Mouse (Mus musculus) small intestine, adult 2 months (tissue): ENCODE data around the gene Hrh3. TPM values are rescaled to one million over a fixed set of nuclear protein-coding genes. Genes with fewer than 3 reads are reported as not detected.
A peak's percentile ranks its signal among the peaks of the same experiment; 100 is the strongest.

Source experiments
- H3K27ac ChIP-seq: fragments of 200-500 bp; 2 replicates; pipeline ENCODE4 v1.5.1; 2012; ENCODE audit warnings: low read depth, low read length, control low read depth, inconsistent platforms; ENCODE audit not compliant: insufficient read depth
- H3K27me3 ChIP-seq: fragments of 200-500 bp; 2 replicates; pipeline ENCODE4 v1.6.1; 2012; ENCODE audit warnings: mild to moderate bottlenecking, moderate library complexity, low read length, inconsistent platforms; ENCODE audit not compliant: control insufficient read depth, insufficient read depth
- H3K36me3 ChIP-seq: fragments of 200-500 bp; 2 replicates; pipeline ENCODE4 v1.6.1; 2012; ENCODE audit warnings: mild to moderate bottlenecking, low read length, control low read depth, inconsistent platforms; ENCODE audit not compliant: control insufficient read depth, insufficient read depth
- H3K4me1 ChIP-seq: fragments of 200-500 bp; 2 replicates; pipeline ENCODE4 v1.6.1; 2012; ENCODE audit warnings: low read length, inconsistent platforms, mixed read lengths; ENCODE audit not compliant: control insufficient read depth, insufficient read depth, insufficient read length
- H3K4me3 ChIP-seq: fragments of 200-500 bp; 2 replicates; pipeline ENCODE4 v1.5.1; 2012; ENCODE audit warnings: low read depth, mild to moderate bottlenecking, control low read depth, inconsistent platforms, low read length, moderate library complexity
- CTCF ChIP-seq: fragments of 200-500 bp; IDR thresholded peaks from 2 replicates; pipeline ENCODE4 v1.5.1; 2012; ENCODE audit warnings: low read depth, mild to moderate bottlenecking, control low read depth, inconsistent platforms, low read length, moderate library complexity, mixed read lengths; ENCODE audit not compliant: insufficient replicate concordance, insufficient read length; ENCODE audit errors: extremely low read depth
- POLR2A ChIP-seq: fragments of 200-500 bp; IDR thresholded peaks from 2 replicates; pipeline ENCODE4 v1.6.1; 2012; ENCODE audit warnings: low read depth, mild to moderate bottlenecking, control low read depth, inconsistent platforms, low read length, moderate library complexity
- WGBS: fragments of 180-500 bp; shearing (Covaris S2); methylation state at CpG from one replicate; pipeline ENCODE4 v1.1.7; 2018; 5-methylcytosine and 5-hydroxymethylcytosine counted together
- polyA plus RNA-seq: library from polyadenylated mRNA; depleted of rRNA; stranded (reverse); fragments of >200 nt; gene quantifications from 2 replicates; pipeline ENCODE4 v1.2.3, GENCODE M21; 2012

The Hrh3 gene
- polyA plus RNA-seq, 1 experiment: 0.08 TPM

GRCm38 (mm10) chr2:180105441-180106190 lies 1.3 kb upstream of the Hrh3 start:
- TF ChIP-seq CTCF: no peak
- TF ChIP-seq POLR2A: no peak
- Histone ChIP-seq H3K36me3 (no peaks in the 10 kb centered on the region), H3K27me3 (peaks cover 49% of the 10 kb centered on the region), H3K4me1 (peaks cover 10% of the 10 kb centered on the region), H3K27ac (no peak overlapping the region), H3K4me3 (no peak overlapping the region)
- 30% methylated on average over 8 of the region's 8 CpGs for WGBS

GRCm38 (mm10) chr2:180104659-180105377 lies 530 bp upstream of the Hrh3 start:
- 11% methylated on average over 24 of the region's 24 CpGs for WGBS
- Histone ChIP-seq H3K27ac (no peak overlapping the region), H3K36me3 (no peaks in the 10 kb centered on the region), H3K4me3 (peak overlapping the region; percentile 28; the same call in 1 of the 2 replicates), H3K27me3 (peaks cover 57% of the 10 kb centered on the region), H3K4me1 (peaks cover 10% of the 10 kb centered on the region)
- TF ChIP-seq POLR2A: no peak
- no peak for TF ChIP-seq CTCF

- H3K27ac ChIP-seq: no peak overlapping the region
- H3K27me3 ChIP-seq: peaks cover 58% of the 10 kb centered on the region
- 2% methylated on average over 55 of the region's 57 CpGs for WGBS
- H3K4me3 ChIP-seq: peak overlapping the region; percentile 63
- H3K36me3 ChIP-seq: no peaks in the 10 kb centered on the region
- peaks cover 12% of the 10 kb centered on the region for H3K4me1 ChIP-seq
- no peak for TF ChIP-seq CTCF
- no peak for TF ChIP-seq POLR2A
Measured at GRCm38 (mm10) chr2:180103151-180103977, 924 bp downstream of the Hrh3 start.

- H3K4me3 ChIP-seq: no peak overlapping the region
- WGBS: 6% methylated on average over 15 of the region's 15 CpGs
- no peak overlapping the region for H3K27ac ChIP-seq
Measured at GRCm38 (mm10) chr2:180099529-180099928, 4.8 kb downstream of the Hrh3 start.

GRCm38 (mm10) chr2:180098167-180098566 lies 6.1 kb downstream of the Hrh3 start:
- Histone ChIP-seq H3K4me1 (peaks cover 2% of the 10 kb centered on the region; the same call in 1 of the 2 replicates), H3K4me3 (no peak overlapping the region), H3K36me3 (no peaks in the 10 kb centered on the region), H3K27ac (no peak overlapping the region), H3K27me3 (peaks cover 33% of the 10 kb centered on the region)
- 45% methylated on average over 5 of the region's 5 CpGs for WGBS
- no peak for TF ChIP-seq CTCF
- no peak for TF ChIP-seq POLR2A

More at GRCm38 (mm10) chr2:180099529-180099928, 4.8 kb downstream of the Hrh3 start:
- Histone ChIP-seq H3K4me1 (peaks cover 10% of the 10 kb centered on the region), H3K36me3 (no peaks in the 10 kb centered on the region), H3K27me3 (peaks cover 47% of the 10 kb centered on the region)
- TF ChIP-seq POLR2A: no peak

- Histone ChIP-seq H3K27ac (no peak overlapping the region), H3K4me1 (peaks cover 2% of the 10 kb centered on the region; the same call in 1 of the 2 replicates), H3K36me3 (no peaks in the 10 kb centered on the region), H3K4me3 (no peak overlapping the region), H3K27me3 (peaks cover 27% of the 10 kb centered on the region)
- TF ChIP-seq POLR2A: no peak
- TF ChIP-seq CTCF: no peak
- 36% methylated on average over 3 of the region's 3 CpGs for WGBS
Measured at GRCm38 (mm10) chr2:180097585-180097984, 6.7 kb downstream of the Hrh3 start.
